Mouse (Mus musculus) intestine, postnatal 0 days (tissue): ENCODE data around the gene Gm43518. TPM values are rescaled to one million over a fixed set of nuclear protein-coding genes. Genes with fewer than 3 reads are reported as not detected.

ENCODE experiments used
- ATAC-seq: fragments of 200-750 bp; cut with Nextera tagmentation; 2 replicates; pipeline ENCODE4 v1.8.0; 2017; ENCODE audit warnings: mild to moderate bottlenecking, moderate TSS enrichment, moderate library complexity
- H3K27ac ChIP-seq: fragments of 300-500 bp; sonication (generic); 2 replicates; pipeline ENCODE4 v1.5.1; 2014; ENCODE audit warnings: mild to moderate bottlenecking, low read depth, low read length, moderate library complexity
- H3K27me3 ChIP-seq: fragments of 300-500 bp; sonication (generic); replicated peaks from 2 replicates; pipeline ENCODE4 v1.6.1; 2014; ENCODE audit warnings: low read length, mixed read lengths; ENCODE audit not compliant: control insufficient read depth, insufficient read depth
- H3K36me3 ChIP-seq: fragments of 300-500 bp; sonication (generic); 2 replicates; pipeline ENCODE4 v1.6.1; 2014; ENCODE audit warnings: mild to moderate bottlenecking, moderate library complexity; ENCODE audit not compliant: control insufficient read depth, insufficient read depth
- H3K4me1 ChIP-seq: fragments of 300-500 bp; sonication (generic); replicated peaks from 2 replicates; pipeline ENCODE4 v1.6.1; 2014; ENCODE audit warnings: antibody characterized with exemption, low read length, mixed read lengths; ENCODE audit not compliant: control insufficient read depth, insufficient read depth
- H3K4me2 ChIP-seq: fragments of 300-500 bp; sonication (generic); replicated peaks from 2 replicates; pipeline ENCODE4 v1.6.1; 2014; ENCODE audit warnings: low read depth, mild to moderate bottlenecking, moderate library complexity
- H3K4me3 ChIP-seq: fragments of 300-500 bp; sonication (generic); 2 replicates; pipeline ENCODE4 v1.5.1; 2014; ENCODE audit warnings: low read depth, low read length
- H3K9ac ChIP-seq: fragments of 300-500 bp; sonication (generic); 2 replicates; pipeline ENCODE4 v1.6.1; 2014; ENCODE audit warnings: mild to moderate bottlenecking, low read depth, low read length
- H3K9me3 ChIP-seq: fragments of 300-500 bp; sonication (generic); 2 replicates; pipeline ENCODE4 v1.6.1; 2016; ENCODE audit warnings: mixed run types; ENCODE audit not compliant: control insufficient read depth
- CTCF ChIP-seq: sonication (generic); IDR thresholded peaks from 2 replicates; pipeline ENCODE4 v1.5.1; 2016; ENCODE audit warnings: low read depth, mild to moderate bottlenecking, control low read depth, antibody characterized with exemption, moderate library complexity
- WGBS: fragments of 180-500 bp; shearing (Covaris S2); extraction: QIAGEN DNeasy Blood & Tissue Kit; methylation state at CpG from one replicate; pipeline ENCODE4 v1.1.7; 2014; 5-methylcytosine and 5-hydroxymethylcytosine counted together
- polyA plus RNA-seq: library from polyadenylated mRNA; unstranded; fragments of >200 nt; fragmentation: Nextera tagmentation; extraction: Ambion mirVana; gene quantifications from 2 replicates; pipeline ENCODE4 v1.2.1, GENCODE M21; 2015

Gm43518 gene
- polyA plus RNA-seq, 1 experiment from 2014 or later: 0.35 TPM

DNA sequence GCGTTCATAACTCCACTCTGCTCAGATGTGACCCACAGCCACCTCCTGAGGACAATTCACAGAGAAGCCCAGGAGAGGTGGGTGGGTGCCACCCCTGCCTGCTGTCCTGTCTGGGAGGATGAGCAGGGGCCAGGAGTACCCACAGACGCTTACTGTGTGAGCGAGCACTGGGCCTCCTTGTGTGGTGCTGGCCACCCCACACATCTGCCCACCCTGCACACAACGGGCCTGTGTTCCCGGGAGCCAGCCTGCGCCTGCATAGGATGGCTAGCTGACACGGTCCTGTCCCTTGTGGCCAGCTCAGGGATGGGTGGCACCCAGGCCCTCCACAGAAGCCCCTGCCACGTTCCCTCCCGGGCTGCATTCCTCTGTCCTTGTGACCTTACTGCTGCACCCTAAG is 58.2 kb downstream of the Gm43518 start:
- H3K4me3 ChIP-seq: no peak overlapping the region
- ATAC-seq: no peak
- no peak overlapping the region for H3K27ac ChIP-seq
- H3K9me3 ChIP-seq: no peaks in the 10 kb centered on the region
- no peak for TF ChIP-seq CTCF
- no peak overlapping the region for H3K9ac ChIP-seq
- peaks cover 8% of the 10 kb centered on the region; the same call in 1 of the 2 replicates for H3K36me3 ChIP-seq
- no peaks in the 10 kb centered on the region for H3K27me3 ChIP-seq
- no peak overlapping the region for H3K4me2 ChIP-seq
- H3K4me1 ChIP-seq: peaks cover 11% of the 10 kb centered on the region
- 71% methylated on average over 9 of the region's 9 CpGs for WGBS

DNA sequence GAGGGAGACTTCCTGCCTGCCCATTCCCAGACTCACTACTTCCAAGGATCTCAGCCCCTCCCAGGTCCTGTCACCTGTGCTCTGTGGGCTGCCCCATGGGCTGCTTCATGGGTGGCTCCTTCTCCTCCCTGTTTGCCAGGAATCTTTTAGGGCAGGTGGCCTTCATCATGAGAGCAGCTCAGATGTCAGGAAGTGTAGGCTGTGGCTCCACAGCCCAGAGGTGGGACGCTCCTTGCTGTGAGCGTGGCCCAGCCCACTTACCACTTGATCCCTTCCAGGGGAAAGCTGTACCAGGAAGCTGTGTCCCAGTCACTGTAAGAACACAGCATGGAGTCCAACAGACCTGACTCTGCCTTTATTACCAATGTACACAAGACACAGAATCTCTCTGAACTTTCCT is 59.7 kb downstream of the Gm43518 start:
- H3K4me1 ChIP-seq: peaks cover 6% of the 10 kb centered on the region; the same call in 1 of the 2 replicates
- H3K27ac ChIP-seq: peak overlapping the region; percentile 70
- H3K4me3 ChIP-seq: no peak overlapping the region
- TF ChIP-seq CTCF: no peak
- H3K9me3 ChIP-seq: no peaks in the 10 kb centered on the region
- peak; percentile 81 for ATAC-seq
- H3K9ac ChIP-seq: no peak overlapping the region
- H3K27me3 ChIP-seq: no peaks in the 10 kb centered on the region
- WGBS: 13% methylated on average over 2 of the region's 2 CpGs
- 0 out of 2 replicates have a peak overlapping the region, but pooled peaks have one; percentile 14 for H3K4me2 ChIP-seq
- peaks cover 16% of the 10 kb centered on the region; the same call in 1 of the 2 replicates for H3K36me3 ChIP-seq

DNA sequence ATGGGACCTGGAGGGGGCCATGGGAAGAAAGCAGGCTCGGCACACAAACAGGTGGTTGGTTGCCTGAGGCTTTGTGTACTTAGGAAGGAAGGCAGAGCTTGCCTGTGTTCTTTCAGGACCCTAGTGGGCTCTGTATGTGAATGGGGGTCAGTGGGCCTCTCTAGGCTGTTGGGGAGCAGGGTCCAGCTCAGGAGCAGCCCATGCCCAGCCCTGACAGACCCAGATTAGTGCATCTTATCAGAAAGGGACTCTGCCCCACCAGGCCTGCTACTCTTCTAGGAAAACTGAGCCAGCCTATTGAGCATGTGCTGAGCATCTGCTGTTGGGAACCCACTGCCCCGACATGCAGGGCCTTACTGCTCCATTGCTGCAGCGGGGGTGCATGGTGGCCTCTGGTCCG is 60.3 kb downstream of the Gm43518 start:
- no peaks in the 10 kb centered on the region for H3K9me3 ChIP-seq
- TF ChIP-seq CTCF: no peak
- WGBS: 61% methylated on average over 4 of the region's 4 CpGs
- no peaks in the 10 kb centered on the region for H3K27me3 ChIP-seq
- H3K27ac ChIP-seq: peak overlapping the region; percentile 70
- H3K36me3 ChIP-seq: peaks cover 16% of the 10 kb centered on the region; the same call in 1 of the 2 replicates
- ATAC-seq: peak; percentile 54
- no peak overlapping the region for H3K4me3 ChIP-seq
- no peak overlapping the region for H3K4me2 ChIP-seq
- H3K4me1 ChIP-seq: peaks cover 6% of the 10 kb centered on the region; the same call in 1 of the 2 replicates
- no peak overlapping the region for H3K9ac ChIP-seq

Other genes with a start within 250 kb of the Gm43518 start
- 15.7 and 17.7 TPM in 2 replicates for gene Clip1, start 242.8 kb upstream of the Gm43518 start, polyA plus RNA-seq
- gene Zcchc8, start 206.3 kb upstream of the Gm43518 start, polyA plus RNA-seq: 27.1 and 32.6 TPM in 2 replicates
- 65.2 and 68.7 TPM in 2 replicates for gene Rsrc2, start 178.0 kb upstream of the Gm43518 start, polyA plus RNA-seq
- 4.5 and 5.0 TPM in 2 replicates for gene Kntc1, start 177.7 kb upstream of the Gm43518 start, polyA plus RNA-seq
- 0.16 and 0.30 TPM in 2 replicates for gene Hcar2, start 61.9 kb upstream of the Gm43518 start, polyA plus RNA-seq
- gene Hcar1, start 47.4 kb upstream of the Gm43518 start, polyA plus RNA-seq: 1.4 TPM in 2 replicates
- gene Denr, start 20.2 kb upstream of the Gm43518 start, polyA plus RNA-seq: 82.7 and 89.1 TPM in 2 replicates
- 3.8 and 4.0 TPM in 2 replicates for gene Ccdc62, start 3.3 kb downstream of the Gm43518 start, polyA plus RNA-seq
- gene Hip1r, start 46.2 kb downstream of the Gm43518 start, polyA plus RNA-seq: 18.3 and 22.6 TPM in 2 replicates
- gene Vps37b, start 104.9 kb downstream of the Gm43518 start, polyA plus RNA-seq: 16.7 and 17.8 TPM in 2 replicates
- gene Abcb9, start 168.4 kb downstream of the Gm43518 start, polyA plus RNA-seq: 4.0 and 4.6 TPM in 2 replicates
- 21.3 and 25.0 TPM in 2 replicates for gene Ogfod2, start 184.9 kb downstream of the Gm43518 start, polyA plus RNA-seq
- 75.5 and 76.9 TPM in 2 replicates for gene Arl6ip4, start 188.7 kb downstream of the Gm43518 start, polyA plus RNA-seq